Mouse (Mus musculus) embryonic fibroblast, embryonic 13.5 days (primary cell): ENCODE measurements around the gene Mylk.

Experiments
- CTCF ChIP-seq: IDR thresholded peaks from 2 replicates; pipeline ENCODE4 v1.5.1; 2011; ENCODE audit warnings: mild to moderate bottlenecking, control low read depth, low read length, moderate library complexity, borderline replicate concordance; ENCODE audit not compliant: insufficient read depth
- POLR2A ChIP-seq: IDR thresholded peaks from 2 replicates; pipeline ENCODE4 v1.6.1; 2011; ENCODE audit warnings: low read depth, mild to moderate bottlenecking, control low read depth, low read length, moderate library complexity

GRCm38 (mm10) chr16:35025347-35025746, 280.3 kb downstream of the Mylk start:
- TF ChIP-seq CTCF (no peak), POLR2A (no peak)
